Mouse (Mus musculus) spleen, adult 2 months (tissue): ENCODE data around the gene Fdxr.

Experiments
- CTCF ChIP-seq: fragments of 200-500 bp; IDR thresholded peaks from 2 replicates; pipeline ENCODE4 v1.5.1; 2011; ENCODE audit warnings: mild to moderate bottlenecking, inconsistent platforms; ENCODE audit not compliant: insufficient read depth, insufficient read length, insufficient replicate concordance; ENCODE audit errors: extremely low read depth
- POLR2A ChIP-seq: fragments of 200-500 bp; IDR thresholded peaks from 2 replicates; pipeline ENCODE4 v1.6.1; 2011; ENCODE audit warnings: low read depth, low read length, inconsistent platforms

DNA sequence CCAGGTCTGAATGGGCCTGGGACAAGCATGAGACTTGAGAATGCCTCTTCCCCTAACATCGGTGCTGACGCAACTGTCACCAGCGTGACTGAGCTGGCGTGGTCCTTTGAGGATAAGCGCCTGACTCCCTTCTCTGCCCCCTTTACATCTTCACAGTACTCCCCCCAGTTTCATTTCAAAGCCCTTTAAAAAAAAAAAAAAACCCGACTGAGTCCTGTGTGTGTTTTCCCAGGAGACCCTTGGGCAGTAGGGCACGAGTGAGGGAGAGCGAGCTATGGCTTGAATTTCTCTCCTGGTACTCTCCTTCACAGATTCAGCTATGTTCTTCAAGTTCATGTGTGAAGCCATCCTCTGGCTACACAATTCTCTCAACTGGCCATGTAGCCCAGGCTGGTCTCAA, 21.3 kb upstream of the Fdxr start:
- TF ChIP-seq POLR2A (no peak), CTCF (no peak)
